Mouse (Mus musculus): ENCODE results near the gene Gdap1l1. TPM values are rescaled to one million over a fixed set of nuclear protein-coding genes. Genes with fewer than 3 reads are reported as not detected.

Gdap1l1 gene
- polyA plus RNA-seq, 1 experiment from 2014 or later: 0.64 TPM

DNA sequence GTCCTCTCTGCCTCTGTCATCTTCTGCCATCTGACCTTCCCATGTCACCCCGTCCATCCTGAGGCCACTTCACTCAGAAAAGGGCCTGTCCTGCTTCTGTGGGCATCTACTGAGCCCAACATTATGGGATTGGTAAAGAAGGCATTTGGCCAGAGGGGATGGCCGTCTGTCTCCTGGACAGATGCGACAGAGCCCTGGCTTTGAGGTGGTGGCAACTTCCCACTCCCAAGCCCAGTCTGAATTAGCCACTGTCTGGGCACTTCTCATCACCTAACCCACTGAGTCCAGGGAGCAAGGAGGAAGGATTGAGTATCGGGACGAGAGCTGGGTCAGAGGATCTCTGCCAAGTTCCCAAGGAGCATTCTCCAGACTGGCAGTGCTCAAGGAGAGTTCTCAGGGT, 53.7 kb downstream of the Gdap1l1 start, which contains the start of gene R3hdml:
TSS of gene R3hdml (plus strand) at position 301 of the 400 bp plus-strand sequence.
- Histone ChIP-seq H3K9ac (ENCODE audit: low read depth, low read length) (no peak within 1 kb of the TSS), H3K27ac (ENCODE audit: low read depth, low read length) (no peak within 1 kb of the TSS), H3K9me3 (replicated peaks; ENCODE audit: control insufficient read depth, low read length) (no peaks in the 10 kb centered on the region), H3K4me2 (no peak within 1 kb of the TSS), H3K36me3 (ENCODE audit: control insufficient read depth, insufficient read depth, low read length) (no peaks in the 10 kb centered on the region), H3K27me3 (ENCODE audit: control insufficient read depth, insufficient read depth, low read length) (0 out of 2 replicates have a peak, but pooled peaks cover 2% of the 10 kb centered on the region), H3K4me1 (ENCODE audit: control insufficient read depth, insufficient read depth, low read length) (no peaks in the 10 kb centered on the region), H3K4me3 (ENCODE audit: low read depth, low read length) (no peak within 1 kb of the TSS)
- ATAC-seq (replicated peaks; ENCODE audit: insufficient number of reproducible peaks, low FRiP score, low TSS enrichment): no peak
- 70% methylated on average over 5 of the region's 5 CpGs for WGBS (ENCODE audit: insufficient replicate concordance)

DNA sequence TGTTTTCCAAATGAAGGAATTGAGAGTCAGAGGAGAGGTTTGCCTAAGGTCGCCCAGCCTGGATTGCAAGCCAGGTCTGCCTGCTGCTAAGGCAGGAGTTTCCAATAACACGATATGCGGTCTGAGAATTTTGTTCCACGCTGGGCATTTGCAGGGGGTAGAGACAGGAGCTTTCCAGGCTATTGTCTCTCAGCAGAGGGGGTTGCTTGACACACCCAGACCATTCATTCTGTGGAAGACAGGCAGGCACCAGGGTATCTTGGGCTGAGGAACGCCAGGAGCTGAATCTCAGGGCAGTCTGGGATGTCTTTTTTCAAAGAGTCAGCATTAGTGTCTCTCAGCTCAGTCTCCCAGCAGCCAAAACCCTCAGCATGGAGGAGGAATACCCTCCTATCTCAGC, 54.8 kb downstream of the Gdap1l1 start:
- Histone ChIP-seq H3K9ac (ENCODE audit: low read depth, low read length) (no peak overlapping the region), H3K27me3 (ENCODE audit: control insufficient read depth, insufficient read depth, low read length) (0 out of 2 replicates have a peak, but pooled peaks cover 2% of the 10 kb centered on the region), H3K36me3 (ENCODE audit: control insufficient read depth, insufficient read depth, low read length) (no peaks in the 10 kb centered on the region), H3K4me3 (ENCODE audit: low read depth, low read length) (no peak overlapping the region), H3K9me3 (replicated peaks; ENCODE audit: control insufficient read depth, low read length) (no peaks in the 10 kb centered on the region), H3K4me1 (ENCODE audit: control insufficient read depth, insufficient read depth, low read length) (no peaks in the 10 kb centered on the region), H3K4me2 (no peak overlapping the region), H3K27ac (ENCODE audit: low read depth, low read length) (no peak overlapping the region)
- no peak for ATAC-seq (replicated peaks; ENCODE audit: insufficient number of reproducible peaks, low FRiP score, low TSS enrichment)
- 42% methylated on average over 5 of the region's 5 CpGs for WGBS (ENCODE audit: insufficient replicate concordance)

DNA sequence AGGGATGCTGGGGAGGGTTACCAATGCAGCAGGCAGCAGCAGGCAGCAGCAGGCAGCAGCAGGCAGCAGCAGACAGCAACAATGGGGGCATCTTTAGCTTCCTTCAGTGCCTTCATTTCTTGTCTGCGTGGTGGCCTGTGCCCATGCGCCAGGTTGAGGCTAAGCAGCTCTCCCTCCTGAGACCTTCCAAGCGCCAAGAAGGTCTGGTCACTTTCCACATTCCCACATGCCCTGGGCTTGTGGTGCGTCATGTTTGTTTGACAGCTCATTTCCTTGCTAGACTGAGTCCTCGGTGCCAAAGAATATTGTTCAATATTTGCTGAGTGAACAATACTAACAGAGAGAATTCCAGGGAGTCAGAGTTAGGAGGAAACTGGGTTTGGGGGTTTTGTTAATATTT, 55.7 kb downstream of the Gdap1l1 start:
- no peaks in the 10 kb centered on the region for H3K4me1 ChIP-seq (ENCODE audit: control insufficient read depth, insufficient read depth, low read length)
- H3K4me2 ChIP-seq: no peak overlapping the region
- H3K9ac ChIP-seq (ENCODE audit: low read depth, low read length): no peak overlapping the region
- 0 out of 2 replicates have a peak, but pooled peaks cover 2% of the 10 kb centered on the region for H3K27me3 ChIP-seq (ENCODE audit: control insufficient read depth, insufficient read depth, low read length)
- 34% methylated on average over 5 of the region's 5 CpGs for WGBS (ENCODE audit: insufficient replicate concordance)
- no peak for ATAC-seq (replicated peaks; ENCODE audit: insufficient number of reproducible peaks, low FRiP score, low TSS enrichment)
- H3K27ac ChIP-seq (ENCODE audit: low read depth, low read length): no peak overlapping the region
- no peaks in the 10 kb centered on the region for H3K9me3 ChIP-seq (replicated peaks; ENCODE audit: control insufficient read depth, low read length)
- H3K36me3 ChIP-seq (ENCODE audit: control insufficient read depth, insufficient read depth, low read length): no peaks in the 10 kb centered on the region
- H3K4me3 ChIP-seq (ENCODE audit: low read depth, low read length): no peak overlapping the region

DNA sequence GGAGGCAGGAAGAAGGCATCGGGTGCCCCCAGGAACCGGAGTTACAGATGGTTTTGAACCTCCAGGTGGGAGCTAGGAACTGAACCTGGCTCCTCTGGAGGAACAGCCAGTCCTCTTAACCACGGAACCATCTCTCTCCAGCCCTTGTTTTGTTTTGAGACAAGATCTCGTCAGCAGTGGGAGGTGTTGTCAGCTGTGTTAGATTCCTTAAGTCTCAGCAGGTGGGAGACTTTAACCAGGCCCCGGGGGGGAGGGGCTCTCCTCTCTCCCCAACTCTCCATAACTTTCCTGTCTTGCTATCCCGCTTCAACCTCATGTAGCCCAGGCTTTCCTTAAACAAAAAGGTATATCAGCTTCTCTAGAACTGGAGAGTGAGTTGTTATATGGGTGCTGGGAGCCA, 56.2 kb downstream of the Gdap1l1 start:
- H3K9ac ChIP-seq (ENCODE audit: low read depth, low read length): no peak overlapping the region
- no peak overlapping the region for H3K27ac ChIP-seq (ENCODE audit: low read depth, low read length)
- no peak for ATAC-seq (replicated peaks; ENCODE audit: insufficient number of reproducible peaks, low FRiP score, low TSS enrichment)
- H3K4me1 ChIP-seq (ENCODE audit: control insufficient read depth, insufficient read depth, low read length): no peaks in the 10 kb centered on the region
- no peak overlapping the region for H3K4me2 ChIP-seq
- H3K4me3 ChIP-seq (ENCODE audit: low read depth, low read length): no peak overlapping the region
- H3K27me3 ChIP-seq (ENCODE audit: control insufficient read depth, insufficient read depth, low read length): 0 out of 2 replicates have a peak, but pooled peaks cover 2% of the 10 kb centered on the region
- no peaks in the 10 kb centered on the region for H3K9me3 ChIP-seq (replicated peaks; ENCODE audit: control insufficient read depth, low read length)
- H3K36me3 ChIP-seq (ENCODE audit: control insufficient read depth, insufficient read depth, low read length): no peaks in the 10 kb centered on the region
- 22% methylated on average over 6 of the region's 6 CpGs for WGBS (ENCODE audit: insufficient replicate concordance)

DNA sequence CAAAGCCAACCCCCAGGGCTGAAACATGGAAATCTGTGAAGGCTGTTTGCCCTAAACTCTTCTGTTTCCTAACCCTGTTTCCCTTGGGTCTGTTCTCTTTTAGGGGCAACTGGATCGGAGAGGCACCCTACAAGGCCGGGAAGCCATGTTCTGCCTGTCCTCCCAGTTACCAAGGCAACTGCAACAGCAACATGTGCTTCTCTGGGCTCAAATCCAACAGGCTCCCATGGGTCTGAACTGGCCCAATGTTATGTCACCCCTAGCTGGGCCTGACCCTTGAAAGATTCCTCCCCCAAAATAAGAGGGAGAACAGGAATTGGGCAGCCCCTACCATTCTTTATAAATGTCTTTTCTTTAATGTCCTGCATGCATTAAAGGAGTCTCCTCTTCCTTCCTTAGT, 63.9 kb downstream of the Gdap1l1 start:
- no peaks in the 10 kb centered on the region for H3K4me1 ChIP-seq (ENCODE audit: control insufficient read depth, insufficient read depth, low read length)
- H3K27me3 ChIP-seq (ENCODE audit: control insufficient read depth, insufficient read depth, low read length): no peaks in the 10 kb centered on the region
- WGBS (ENCODE audit: insufficient replicate concordance): 69% methylated on average over 2 of the region's 2 CpGs
- no peak overlapping the region for H3K27ac ChIP-seq (ENCODE audit: low read depth, low read length)
- no peak for ATAC-seq (replicated peaks; ENCODE audit: insufficient number of reproducible peaks, low FRiP score, low TSS enrichment)
- no peak overlapping the region for H3K4me2 ChIP-seq
- H3K9me3 ChIP-seq (replicated peaks; ENCODE audit: control insufficient read depth, low read length): no peaks in the 10 kb centered on the region
- H3K4me3 ChIP-seq (ENCODE audit: low read depth, low read length): no peak overlapping the region
- no peak overlapping the region for H3K9ac ChIP-seq (ENCODE audit: low read depth, low read length)
- no peaks in the 10 kb centered on the region for H3K36me3 ChIP-seq (ENCODE audit: control insufficient read depth, insufficient read depth, low read length)

DNA sequence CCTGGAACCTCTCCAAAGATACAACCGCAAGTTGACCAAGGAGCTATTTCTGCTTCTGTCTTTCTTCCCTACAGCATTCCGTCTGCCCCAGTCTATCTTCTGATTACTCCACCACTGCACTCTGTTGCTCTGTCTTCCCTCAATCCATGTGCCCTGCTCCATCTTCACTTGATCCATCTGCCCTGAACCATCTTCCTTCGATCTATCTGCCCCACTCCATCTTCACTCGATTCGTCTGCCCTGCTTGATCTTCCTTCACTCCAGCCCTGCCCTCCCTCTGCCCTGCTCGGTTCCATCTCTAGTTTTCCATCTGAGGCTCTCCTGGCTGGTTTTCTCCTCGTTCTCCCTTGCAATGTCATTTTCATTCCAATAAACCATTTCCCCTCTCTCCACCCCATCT, 64.9 kb downstream of the Gdap1l1 start:
- ATAC-seq (replicated peaks; ENCODE audit: insufficient number of reproducible peaks, low FRiP score, low TSS enrichment): no peak
- H3K4me1 ChIP-seq (ENCODE audit: control insufficient read depth, insufficient read depth, low read length): no peaks in the 10 kb centered on the region
- H3K9ac ChIP-seq (ENCODE audit: low read depth, low read length): no peak overlapping the region
- H3K36me3 ChIP-seq (ENCODE audit: control insufficient read depth, insufficient read depth, low read length): no peaks in the 10 kb centered on the region
- WGBS (ENCODE audit: insufficient replicate concordance): 67% methylated on average over 7 of the region's 7 CpGs
- no peaks in the 10 kb centered on the region for H3K9me3 ChIP-seq (replicated peaks; ENCODE audit: control insufficient read depth, low read length)
- H3K27me3 ChIP-seq (ENCODE audit: control insufficient read depth, insufficient read depth, low read length): no peaks in the 10 kb centered on the region
- H3K27ac ChIP-seq (ENCODE audit: low read depth, low read length): no peak overlapping the region
- no peak overlapping the region for H3K4me2 ChIP-seq
- H3K4me3 ChIP-seq (ENCODE audit: low read depth, low read length): no peak overlapping the region

Other genes with a start within 250 kb of the Gdap1l1 start
- 1.8 and 1.9 TPM in 2 replicates for gene Tox2, start 235.4 kb upstream of the Gdap1l1 start, polyA plus RNA-seq (2014; fragmentation: Nextera tagmentation; extraction: Ambion mirVana)
- 19.5 and 22.7 TPM in 2 replicates for gene Jph2, start 40.5 kb upstream of the Gdap1l1 start, polyA plus RNA-seq (2014; fragmentation: Nextera tagmentation; extraction: Ambion mirVana)
- gene Oser1, start 13.8 kb upstream of the Gdap1l1 start, polyA plus RNA-seq (2014; fragmentation: Nextera tagmentation; extraction: Ambion mirVana): 60.8 and 64.1 TPM in 2 replicates
- 11.6 and 14.6 TPM in 2 replicates for gene Fitm2, start 34.2 kb downstream of the Gdap1l1 start, polyA plus RNA-seq (2014; fragmentation: Nextera tagmentation; extraction: Ambion mirVana)
- 0.27 TPM in 1 of 2 replicates, not detected in the other for gene R3hdml, start 53.8 kb downstream of the Gdap1l1 start, polyA plus RNA-seq (2014; fragmentation: Nextera tagmentation; extraction: Ambion mirVana)
- gene Hnf4a, start 68.3 kb downstream of the Gdap1l1 start, polyA plus RNA-seq (2014; fragmentation: Nextera tagmentation; extraction: Ambion mirVana): 0.04 and 0.56 TPM in 2 replicates
- gene Ttpal, start 163.8 kb downstream of the Gdap1l1 start, polyA plus RNA-seq (2014; fragmentation: Nextera tagmentation; extraction: Ambion mirVana): 28.2 TPM in 2 replicates
- 77.5 and 79.0 TPM in 2 replicates for gene Serinc3, start 206.7 kb downstream of the Gdap1l1 start, polyA plus RNA-seq (2014; fragmentation: Nextera tagmentation; extraction: Ambion mirVana)
- 249 and 252 TPM in 2 replicates for gene Pkig, start 219.9 kb downstream of the Gdap1l1 start, polyA plus RNA-seq (2014; fragmentation: Nextera tagmentation; extraction: Ambion mirVana)

All from heart, embryonic 11.5 days (tissue).